ENCODE assay signal across 9 mouse cellular contexts in the genomic region with DNA sequence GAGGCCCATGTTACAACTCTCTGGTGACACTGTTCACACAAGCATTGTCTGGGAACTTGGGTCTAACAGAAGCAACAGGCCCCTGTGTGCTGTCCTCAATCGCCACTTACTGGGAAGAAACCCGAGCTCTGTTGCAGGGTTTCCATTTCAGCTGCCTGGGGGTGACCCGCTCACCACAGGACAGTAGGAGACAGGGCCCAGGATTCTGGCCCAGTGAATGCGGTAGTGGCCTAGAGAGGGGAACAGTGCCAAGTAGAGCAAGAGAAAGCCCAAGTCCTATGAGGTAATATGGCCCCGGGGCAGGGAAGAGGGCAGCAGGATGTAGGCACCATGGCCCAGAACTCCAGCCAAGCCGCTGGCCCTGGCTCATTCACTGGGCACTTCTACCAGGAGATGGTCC. TPM values are rescaled to one million over a fixed set of nuclear protein-coding genes. Genes with fewer than 3 reads are reported as not detected.
DNase-seq lines count a peak whose midpoint lies in the region; ATAC-seq lines count a peak whose summit lies in the region.
"Had no signal": no experiment of that assay in that cellular context is flagged by ENCODE, and none has a peak within 500 bp of the region (broad histone marks: within the 10 kb centered on the region; RNA-seq: fewer than 3 reads in every experiment).

No protein-coding gene starts in this region.

- 0 out of 2 replicates have a peak overlapping the region, but pooled peaks have one; percentile 12 for H3K27ac ChIP-seq in forebrain, embryonic 15.5 days (replicated peaks)
- no peak overlapping the region for H3K27ac ChIP-seq in forebrain, embryonic 11.5 days (ENCODE audit: low read depth, low read length)
- H3K27ac ChIP-seq in heart, embryonic 11.5 days (ENCODE audit: low read depth, low read length): peak overlapping the region; percentile 25
- peak overlapping the region; percentile 68; the same call in 1 of the 2 replicates for H3K27ac ChIP-seq in limb, embryonic 11.5 days (replicated peaks; ENCODE audit: low read depth, low read length)

- no peaks in the 10 kb centered on the region for H3K27me3 ChIP-seq in forebrain, embryonic 15.5 days
- no peaks in the 10 kb centered on the region for H3K27me3 ChIP-seq in forebrain, embryonic 11.5 days (ENCODE audit: control insufficient read depth, insufficient read depth, low read length)
- no peaks in the 10 kb centered on the region for H3K27me3 ChIP-seq in heart, embryonic 11.5 days (ENCODE audit: control insufficient read depth, insufficient read depth, low read length)
- no peaks in the 10 kb centered on the region for H3K27me3 ChIP-seq in limb, embryonic 11.5 days (ENCODE audit: control insufficient read depth, insufficient read depth, low read length)

- no peak overlapping the region for H3K4me2 ChIP-seq in forebrain, embryonic 15.5 days (replicated peaks)
- no peak overlapping the region for H3K4me2 ChIP-seq in forebrain, embryonic 11.5 days (ENCODE audit: low read depth, low read length, severe bottlenecking)
- H3K4me2 ChIP-seq in heart, embryonic 11.5 days: no peak overlapping the region
- H3K4me2 ChIP-seq in limb, embryonic 11.5 days (ENCODE audit: low read depth, severe bottlenecking): no peak overlapping the region

- H3K4me1 ChIP-seq in forebrain, embryonic 15.5 days: peaks cover 33% of the 10 kb centered on the region
- H3K4me1 ChIP-seq in forebrain, embryonic 11.5 days (replicated peaks; ENCODE audit: control insufficient read depth, insufficient read depth, low read length): no peaks in the 10 kb centered on the region; the same call in 1 of the 2 replicates
- peaks cover 11% of the 10 kb centered on the region; the same call in 1 of the 2 replicates for H3K4me1 ChIP-seq in heart, embryonic 11.5 days (ENCODE audit: control insufficient read depth, insufficient read depth, low read length)
- peaks cover 8% of the 10 kb centered on the region; the same call in 1 of the 2 replicates for H3K4me1 ChIP-seq in limb, embryonic 11.5 days (ENCODE audit: control insufficient read depth, insufficient read depth, low read length)

- no peaks in the 10 kb centered on the region for H3K9me3 ChIP-seq in forebrain, embryonic 15.5 days
- no peaks in the 10 kb centered on the region for H3K9me3 ChIP-seq in forebrain, embryonic 11.5 days (ENCODE audit: control insufficient read depth, low read length)
- no peaks in the 10 kb centered on the region for H3K9me3 ChIP-seq in heart, embryonic 11.5 days (replicated peaks; ENCODE audit: control insufficient read depth, low read length)
- no peaks in the 10 kb centered on the region; the same call in 1 of the 2 replicates for H3K9me3 ChIP-seq in limb, embryonic 11.5 days (ENCODE audit: control insufficient read depth, low read length)

- no peak overlapping the region for H3K4me3 ChIP-seq in forebrain, embryonic 15.5 days
- H3K4me3 ChIP-seq in forebrain, embryonic 11.5 days (ENCODE audit: low read depth, low read length): no peak overlapping the region
- H3K4me3 ChIP-seq in heart, embryonic 11.5 days (ENCODE audit: low read depth, low read length): no peak overlapping the region
- no peak overlapping the region for H3K4me3 ChIP-seq in limb, embryonic 11.5 days (ENCODE audit: low read depth, low read length)

- ATAC-seq in forebrain, embryonic 15.5 days (replicated peaks): no peak
- no peak for ATAC-seq in forebrain, embryonic 11.5 days (replicated peaks; ENCODE audit: low FRiP score)
- no peak for ATAC-seq in heart, embryonic 11.5 days (replicated peaks; ENCODE audit: insufficient number of reproducible peaks, low FRiP score, low TSS enrichment)
- ATAC-seq in limb, embryonic 11.5 days (ENCODE audit: insufficient number of reproducible peaks, low FRiP score, low TSS enrichment, low read depth): no peak

- H3K9ac ChIP-seq in forebrain, embryonic 15.5 days (replicated peaks): no peak overlapping the region
- H3K9ac ChIP-seq in forebrain, embryonic 11.5 days (ENCODE audit: low read length): no peak overlapping the region
- no peak overlapping the region for H3K9ac ChIP-seq in heart, embryonic 11.5 days (ENCODE audit: low read depth, low read length)
- no peak overlapping the region for H3K9ac ChIP-seq in limb, embryonic 11.5 days (ENCODE audit: low read length)

- no peak for DNase-seq in forebrain, embryonic 11.5 days (ENCODE audit: low spot score)
- DNase-seq in NIH3T3 (ENCODE audit: low read depth): peak; percentile 18
- no peak for DNase-seq in limb, embryonic 11.5 days (ENCODE audit: low spot score)
- DNase-seq in embryo, embryonic 9.5 days (ENCODE audit: extremely low spot score): no peak
- DNase-seq in testis, postnatal 10 days (ENCODE audit: low spot score): no peak
- no peak for DNase-seq in cerebellum, postnatal 36 days
- DNase-seq: layer of hippocampus, adult 9-11 months had no signal

- 80% methylated on average over 6 of the region's 6 CpGs for WGBS in forebrain, embryonic 15.5 days
- 80% methylated on average over 6 of the region's 6 CpGs for WGBS in forebrain, embryonic 11.5 days
- 72% methylated on average over 6 of the region's 6 CpGs for WGBS in heart, embryonic 11.5 days (ENCODE audit: insufficient replicate concordance)
- 70% methylated on average over 6 of the region's 6 CpGs for WGBS in limb, embryonic 11.5 days

- H3K36me3 ChIP-seq in forebrain, embryonic 15.5 days: peaks cover 10% of the 10 kb centered on the region
- H3K36me3 ChIP-seq in forebrain, embryonic 11.5 days (ENCODE audit: control insufficient read depth, insufficient read depth, low read length): no peaks in the 10 kb centered on the region
- H3K36me3 ChIP-seq in heart, embryonic 11.5 days (ENCODE audit: control insufficient read depth, insufficient read depth, low read length): 0 out of 2 replicates have a peak, but pooled peaks cover 3% of the 10 kb centered on the region
- peaks cover 3% of the 10 kb centered on the region for H3K36me3 ChIP-seq in limb, embryonic 11.5 days (ENCODE audit: control insufficient read depth, insufficient read depth, low read length)

RNA-seq across cellular contexts. Expression of gene Clip2, which starts 11.4 kb away (rescaled TPM):
- 14.7 and 15.0 TPM in 2 replicates for polyA plus RNA-seq in forebrain, embryonic 15.5 days (2015; fragmentation: Nextera tagmentation; extraction: Ambion mirVana)
- polyA plus RNA-seq in forebrain, embryonic 11.5 days (2014; fragmentation: Nextera tagmentation; extraction: Ambion mirVana): 6.1 and 6.8 TPM in 2 replicates
- polyA plus RNA-seq in heart, embryonic 11.5 days (2014; fragmentation: Nextera tagmentation; extraction: Ambion mirVana): 1.7 and 2.2 TPM in 2 replicates
- polyA plus RNA-seq in limb, embryonic 11.5 days (2014; fragmentation: Nextera tagmentation; extraction: Ambion mirVana): 6.8 and 6.9 TPM in 2 replicates

RNA-seq across cellular contexts. Expression of gene Syna, which starts 19.1 kb away (rescaled TPM):
- 0.36 and 0.59 TPM in 2 replicates for polyA plus RNA-seq in forebrain, embryonic 15.5 days (2015; fragmentation: Nextera tagmentation; extraction: Ambion mirVana)
- polyA plus RNA-seq in forebrain, embryonic 11.5 days (2014; fragmentation: Nextera tagmentation; extraction: Ambion mirVana): not detected in 2 replicates
- polyA plus RNA-seq in heart, embryonic 11.5 days (2014; fragmentation: Nextera tagmentation; extraction: Ambion mirVana): not detected in 2 replicates
- not detected in 2 replicates for polyA plus RNA-seq in limb, embryonic 11.5 days (2014; fragmentation: Nextera tagmentation; extraction: Ambion mirVana)

RNA-seq across cellular contexts. Expression of gene Rfc2, which starts 40.3 kb away (rescaled TPM):
- polyA plus RNA-seq in forebrain, embryonic 15.5 days (2015; fragmentation: Nextera tagmentation; extraction: Ambion mirVana): 218 TPM in 2 replicates
- polyA plus RNA-seq in forebrain, embryonic 11.5 days (2014; fragmentation: Nextera tagmentation; extraction: Ambion mirVana): 375 and 391 TPM in 2 replicates
- 216 and 234 TPM in 2 replicates for polyA plus RNA-seq in heart, embryonic 11.5 days (2014; fragmentation: Nextera tagmentation; extraction: Ambion mirVana)
- polyA plus RNA-seq in limb, embryonic 11.5 days (2014; fragmentation: Nextera tagmentation; extraction: Ambion mirVana): 395 and 420 TPM in 2 replicates
